Mouse (Mus musculus): ENCODE data around the gene 1520401A03Rik. TPM values are rescaled to one million over a fixed set of nuclear protein-coding genes. Genes with fewer than 3 reads are reported as not detected.

Gene 1520401A03Rik
- polyA plus RNA-seq, 1 experiment from 2014 or later: not detected

- 81% methylated on average over 11 of the region's 11 CpGs for WGBS
- Histone ChIP-seq H3K4me3 (no peak overlapping the region), H3K27ac (replicated peaks) (no peak overlapping the region), H3K4me1 (peaks cover 17% of the 10 kb centered on the region), H3K27me3 (peaks cover 26% of the 10 kb centered on the region), H3K4me2 (replicated peaks) (no peak overlapping the region), H3K9me3 (no peaks in the 10 kb centered on the region), H3K36me3 (peaks cover 27% of the 10 kb centered on the region), H3K9ac (replicated peaks) (no peak overlapping the region)
- no peak for ATAC-seq (replicated peaks)
Measured at GRCm38 (mm10) chr17:23749400-23750191, 27.0 kb upstream of the 1520401A03Rik start.

- no peak for ATAC-seq (replicated peaks)
- WGBS: 40% methylated on average over 10 of the region's 10 CpGs
- peaks cover 22% of the 10 kb centered on the region for H3K36me3 ChIP-seq
Measured at GRCm38 (mm10) chr17:23748631-23749391, 26.2 kb upstream of the 1520401A03Rik start.

DNA sequence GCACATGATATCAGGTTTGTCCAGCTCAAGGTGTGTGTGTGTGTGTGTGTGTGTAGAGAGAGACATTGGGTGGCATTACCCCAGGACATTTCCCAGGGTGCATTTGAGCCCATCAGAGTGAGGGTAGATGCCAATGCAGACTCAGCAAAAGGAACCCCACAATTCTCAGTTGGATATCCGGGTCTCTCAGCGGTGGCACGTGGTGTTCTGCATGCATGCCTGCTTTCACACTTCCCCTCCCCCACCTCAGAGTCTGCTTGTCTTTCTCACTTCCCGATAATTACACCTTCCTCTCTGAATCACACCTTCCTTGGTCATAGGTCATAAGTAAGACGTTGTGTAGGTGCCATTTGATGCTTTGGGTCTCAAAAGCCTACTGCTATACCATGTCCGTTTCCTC, 25.4 kb upstream of the 1520401A03Rik start:
- H3K4me1 ChIP-seq: peaks cover 18% of the 10 kb centered on the region
- no peak for ATAC-seq (replicated peaks)
- H3K27ac ChIP-seq (replicated peaks): no peak overlapping the region

More at GRCm38 (mm10) chr17:23748631-23749391, 26.2 kb upstream of the 1520401A03Rik start:
- Histone ChIP-seq H3K27ac (replicated peaks) (no peak overlapping the region), H3K4me3 (no peak overlapping the region), H3K9ac (replicated peaks) (no peak overlapping the region), H3K27me3 (peaks cover 34% of the 10 kb centered on the region), H3K9me3 (no peaks in the 10 kb centered on the region), H3K4me1 (peaks cover 18% of the 10 kb centered on the region), H3K4me2 (replicated peaks) (no peak overlapping the region)

DNA sequence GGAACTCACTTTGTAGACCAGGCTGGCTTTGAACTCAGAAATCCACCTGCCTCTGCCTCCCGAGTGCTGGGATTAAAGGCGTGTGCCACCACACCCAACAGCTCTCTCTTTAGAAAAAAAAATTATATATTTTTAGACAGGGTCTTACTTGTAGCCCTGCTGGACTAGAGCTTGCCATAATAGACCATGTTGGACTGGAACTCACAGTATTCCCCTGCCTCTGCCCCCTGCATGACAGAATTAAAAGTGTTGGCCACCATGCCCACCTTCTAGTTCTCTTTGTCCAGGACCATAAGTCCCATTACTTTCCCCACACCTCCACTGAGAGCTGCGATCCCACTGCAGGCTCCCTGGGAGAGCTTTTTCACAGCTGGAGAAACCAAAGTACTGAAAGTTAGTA, 24.9 kb upstream of the 1520401A03Rik start:
- peaks cover 9% of the 10 kb centered on the region for H3K36me3 ChIP-seq
- no peak overlapping the region for H3K27ac ChIP-seq (replicated peaks)
- no peaks in the 10 kb centered on the region for H3K9me3 ChIP-seq
- peaks cover 20% of the 10 kb centered on the region for H3K4me1 ChIP-seq
- H3K9ac ChIP-seq (replicated peaks): no peak overlapping the region
- peaks cover 47% of the 10 kb centered on the region for H3K27me3 ChIP-seq
- no peak overlapping the region for H3K4me2 ChIP-seq (replicated peaks)
- 89% methylated on average over 3 of the region's 3 CpGs for whole genome bisulfite sequencing
- H3K4me3 ChIP-seq: no peak overlapping the region
- ATAC-seq (replicated peaks): no peak

More for the DNA sequence above, 25.4 kb upstream of the 1520401A03Rik start:
- H3K36me3 ChIP-seq: peaks cover 14% of the 10 kb centered on the region
- no peak overlapping the region for H3K9ac ChIP-seq (replicated peaks)
- H3K9me3 ChIP-seq: no peaks in the 10 kb centered on the region
- H3K4me2 ChIP-seq (replicated peaks): no peak overlapping the region
- H3K4me3 ChIP-seq: no peak overlapping the region
- 47% methylated on average over 6 of the region's 6 CpGs for WGBS
- H3K27me3 ChIP-seq: peaks cover 42% of the 10 kb centered on the region

GRCm38 (mm10) chr17:23746767-23747166, 24.2 kb upstream of the 1520401A03Rik start:
- Histone ChIP-seq H3K9ac (replicated peaks) (no peak overlapping the region), H3K9me3 (no peaks in the 10 kb centered on the region), H3K27ac (replicated peaks) (no peak overlapping the region), H3K4me3 (no peak overlapping the region), H3K4me1 (peaks cover 27% of the 10 kb centered on the region), H3K4me2 (replicated peaks) (no peak overlapping the region), H3K27me3 (peaks cover 54% of the 10 kb centered on the region), H3K36me3 (peaks cover 2% of the 10 kb centered on the region; the same call in 1 of the 2 replicates)
- no peak for ATAC-seq (replicated peaks)
- 95% methylated on average over 3 of the region's 3 CpGs for WGBS

DNA sequence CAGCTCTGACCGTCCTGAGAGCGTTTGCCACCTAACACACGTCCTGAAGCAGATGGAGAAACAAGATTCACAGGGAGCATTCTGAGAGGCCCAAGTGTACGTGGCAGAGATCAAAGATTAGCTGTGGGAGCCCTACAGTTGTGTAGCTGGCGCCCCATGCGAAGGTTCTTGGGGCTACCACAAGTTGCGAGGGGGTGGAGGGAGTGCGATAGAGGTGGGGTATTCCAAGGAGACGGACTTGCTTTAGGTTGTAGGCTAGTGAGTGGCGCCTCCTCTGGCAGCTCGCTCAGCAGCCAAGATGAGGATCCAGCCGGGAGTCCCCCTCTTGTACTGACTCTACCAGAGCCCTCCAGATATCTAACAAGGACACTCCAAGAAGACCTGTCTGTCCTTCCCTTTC, 23.7 kb upstream of the 1520401A03Rik start:
- Histone ChIP-seq H3K9me3 (no peaks in the 10 kb centered on the region), H3K36me3 (no peaks in the 10 kb centered on the region), H3K27me3 (peaks cover 59% of the 10 kb centered on the region), H3K4me1 (peaks cover 27% of the 10 kb centered on the region), H3K9ac (replicated peaks) (peak overlapping the region; percentile 51; the same call in 1 of the 2 replicates), H3K4me2 (replicated peaks) (peak overlapping the region; percentile 86), H3K4me3 (peak overlapping the region; percentile 45), H3K27ac (replicated peaks) (no peak overlapping the region)
- 3% methylated on average over 12 of the region's 12 CpGs for WGBS
- ATAC-seq (replicated peaks): no peak

GRCm38 (mm10) chr17:23745301-23746251, 23.0 kb upstream of the 1520401A03Rik start, which contains the start of gene Kremen2:
Gene Kremen2, minus strand, starts transcription at chr17:23745833.
- ATAC-seq (replicated peaks): no peak
- no peaks in the 10 kb centered on the region for H3K36me3 ChIP-seq

GRCm38 (mm10) chr17:23744651-23745050, 22.1 kb upstream of the 1520401A03Rik start:
- WGBS: 5% methylated on average over 14 of the region's 14 CpGs
- no peaks in the 10 kb centered on the region for H3K36me3 ChIP-seq
- peaks cover 32% of the 10 kb centered on the region for H3K4me1 ChIP-seq
- H3K4me3 ChIP-seq: no peak overlapping the region
- no peak overlapping the region for H3K4me2 ChIP-seq (replicated peaks)
- no peak for ATAC-seq (replicated peaks)
- no peaks in the 10 kb centered on the region for H3K9me3 ChIP-seq
- no peak overlapping the region for H3K27ac ChIP-seq (replicated peaks)
- H3K9ac ChIP-seq (replicated peaks): no peak overlapping the region
- peaks cover 67% of the 10 kb centered on the region for H3K27me3 ChIP-seq

More at GRCm38 (mm10) chr17:23745301-23746251, 23.0 kb upstream of the 1520401A03Rik start, which contains the start of gene Kremen2:
- Histone ChIP-seq H3K4me1 (peaks cover 30% of the 10 kb centered on the region), H3K4me2 (replicated peaks) (peak within 1 kb of the TSS; percentile 86), H3K27me3 (peaks cover 66% of the 10 kb centered on the region), H3K9me3 (no peaks in the 10 kb centered on the region), H3K27ac (replicated peaks) (no peak within 1 kb of the TSS), H3K4me3 (peak within 1 kb of the TSS; percentile 45), H3K9ac (replicated peaks) (peak within 1 kb of the TSS; percentile 51)
- WGBS: under 1% methylated on average over 44 of the region's 45 CpGs

DNA sequence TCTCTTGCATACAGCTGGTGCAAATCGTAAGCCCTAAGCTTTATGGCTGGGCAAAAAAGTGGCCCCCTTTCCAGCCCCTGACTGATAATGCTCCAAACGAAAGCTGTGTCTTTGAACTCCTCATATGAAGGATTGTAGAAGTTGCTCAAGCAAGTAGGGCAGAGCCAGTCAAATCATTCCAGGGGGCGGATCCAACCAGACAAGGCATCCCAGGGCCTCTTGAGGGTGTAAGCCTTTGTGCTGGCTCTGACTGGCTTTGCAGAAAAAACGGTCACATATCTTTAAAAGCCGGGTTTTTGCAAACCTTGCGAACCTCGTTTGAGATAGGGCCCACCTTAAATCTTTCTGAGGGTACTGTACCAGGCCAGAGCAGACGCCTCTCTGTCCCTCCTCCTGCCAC, 21.5 kb upstream of the 1520401A03Rik start:
- H3K4me3 ChIP-seq: no peak overlapping the region
- H3K4me2 ChIP-seq (replicated peaks): no peak overlapping the region
- 21% methylated on average over 8 of the region's 8 CpGs for WGBS
- no peak overlapping the region for H3K9ac ChIP-seq (replicated peaks)
- peaks cover 38% of the 10 kb centered on the region for H3K4me1 ChIP-seq
- no peak overlapping the region for H3K27ac ChIP-seq (replicated peaks)
- no peaks in the 10 kb centered on the region for H3K9me3 ChIP-seq
- no peaks in the 10 kb centered on the region for H3K36me3 ChIP-seq
- peaks cover 67% of the 10 kb centered on the region for H3K27me3 ChIP-seq
- no peak for ATAC-seq (replicated peaks)

DNA sequence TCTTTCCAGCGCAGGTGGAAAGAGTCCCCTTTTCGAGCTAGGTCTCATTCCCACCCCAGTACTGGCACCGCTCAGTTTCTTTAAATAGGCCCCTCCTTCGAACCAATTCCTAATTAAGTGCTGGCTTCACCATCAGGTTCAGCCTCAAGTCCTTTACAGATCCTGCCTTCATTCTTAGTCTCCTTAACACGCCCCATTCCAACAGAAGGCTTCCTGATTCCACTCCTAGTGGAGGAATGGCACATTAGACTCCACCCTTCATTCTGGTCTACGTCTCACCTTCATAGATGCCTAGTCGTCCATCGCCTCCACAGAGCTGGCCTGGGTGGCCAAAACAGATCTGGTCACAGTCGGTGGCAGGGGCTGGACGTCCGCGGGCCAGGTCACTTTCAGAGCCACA, 20.4 kb upstream of the 1520401A03Rik start:
- Histone ChIP-seq H3K4me1 (peaks cover 50% of the 10 kb centered on the region), H3K9me3 (no peaks in the 10 kb centered on the region), H3K36me3 (no peaks in the 10 kb centered on the region), H3K4me3 (peak overlapping the region; percentile 31; the same call in 1 of the 2 replicates), H3K27me3 (peaks cover 67% of the 10 kb centered on the region), H3K4me2 (replicated peaks) (peak overlapping the region; percentile 43; the same call in 1 of the 2 replicates), H3K27ac (replicated peaks) (no peak overlapping the region), H3K9ac (replicated peaks) (no peak overlapping the region)
- 69% methylated on average over 12 of the region's 12 CpGs for WGBS
- no peak for ATAC-seq (replicated peaks)

DNA sequence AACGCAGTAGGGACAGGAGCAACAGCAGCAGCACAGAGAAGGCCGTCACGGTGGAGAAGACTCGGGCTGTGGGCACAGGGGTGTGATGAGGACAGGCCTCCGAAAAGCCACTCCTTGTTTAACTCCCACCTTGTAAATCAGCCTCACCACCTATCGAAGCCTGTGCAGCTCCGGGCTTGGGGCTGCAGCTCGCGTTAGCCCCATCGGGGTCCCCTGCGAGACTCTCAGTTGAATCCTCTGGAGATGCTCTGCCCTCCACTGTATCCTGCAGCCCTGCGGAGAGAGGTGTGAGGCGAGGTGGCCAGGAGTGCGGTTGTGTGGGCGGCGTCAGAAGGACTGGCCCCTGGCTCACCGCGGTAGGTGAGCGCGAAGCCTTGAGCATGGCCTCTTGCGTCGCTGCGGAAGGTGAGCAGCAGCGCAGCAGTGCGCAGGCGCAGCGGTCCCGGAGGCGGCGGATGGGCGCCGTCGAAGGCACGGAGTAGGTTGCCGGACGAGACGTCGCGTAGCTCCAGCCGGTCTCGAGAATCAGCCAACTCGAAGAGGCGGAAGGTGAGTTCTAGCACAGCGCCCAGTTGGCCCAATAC, 19.7 kb upstream of the 1520401A03Rik start:
- H3K9me3 ChIP-seq: no peaks in the 10 kb centered on the region
- peaks cover 67% of the 10 kb centered on the region for H3K27me3 ChIP-seq
- no peak for ATAC-seq (replicated peaks)
- no peak overlapping the region for H3K27ac ChIP-seq (replicated peaks)
- H3K9ac ChIP-seq (replicated peaks): 0 out of 2 replicates have a peak overlapping the region, but pooled peaks have one; percentile 23
- WGBS: 10% methylated on average over 44 of the region's 44 CpGs
- peaks cover 53% of the 10 kb centered on the region for H3K4me1 ChIP-seq
- H3K4me2 ChIP-seq (replicated peaks): peak overlapping the region; percentile 43
- 0 out of 2 replicates have a peak, but pooled peaks cover under 1% of the 10 kb centered on the region for H3K36me3 ChIP-seq
- H3K4me3 ChIP-seq: peak overlapping the region; percentile 31

Measured in forebrain, embryonic 15.5 days (tissue).